Mouse (Mus musculus): Measurements from ENCODE around the gene Snx4. TPM values are rescaled to one million over a fixed set of nuclear protein-coding genes. Genes with fewer than 3 reads are reported as not detected.

Gene Snx4
- polyA plus RNA-seq, 1 experiment from 2014 or later: 82.8 TPM

DNA sequence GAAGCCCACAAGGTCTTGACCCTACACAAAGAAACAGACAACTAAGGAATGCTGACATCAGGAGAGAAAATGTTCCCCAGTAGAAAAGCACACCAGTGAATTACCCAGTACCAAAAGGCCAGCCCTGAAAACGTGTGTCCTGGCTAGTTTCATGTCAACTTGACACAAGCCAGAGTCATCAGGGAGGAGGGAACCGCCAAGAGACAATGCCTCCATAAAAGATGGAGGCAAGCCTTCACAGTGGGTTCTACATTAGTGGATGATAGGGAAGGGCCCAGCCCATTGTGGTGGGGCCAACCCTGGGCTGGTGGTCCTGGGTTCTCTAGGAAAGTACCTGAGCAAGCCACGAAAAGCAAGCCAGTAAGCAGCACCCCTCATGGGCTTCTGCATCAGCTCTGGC is 95.1 kb downstream of the Snx4 start:
- H3K27ac ChIP-seq: no peak overlapping the region
- no peaks in the 10 kb centered on the region for H3K9me3 ChIP-seq (replicated peaks)
- H3K36me3 ChIP-seq: no peaks in the 10 kb centered on the region
- 51% methylated on average over 3 of the region's 3 CpGs for WGBS
- ATAC-seq (replicated peaks; ENCODE audit: low FRiP score): no peak
- H3K27me3 ChIP-seq: no peaks in the 10 kb centered on the region
- no peak overlapping the region for H3K4me2 ChIP-seq
- no peak overlapping the region for H3K9ac ChIP-seq
- H3K4me1 ChIP-seq: peaks cover 14% of the 10 kb centered on the region
- H3K4me3 ChIP-seq (replicated peaks): no peak overlapping the region

DNA sequence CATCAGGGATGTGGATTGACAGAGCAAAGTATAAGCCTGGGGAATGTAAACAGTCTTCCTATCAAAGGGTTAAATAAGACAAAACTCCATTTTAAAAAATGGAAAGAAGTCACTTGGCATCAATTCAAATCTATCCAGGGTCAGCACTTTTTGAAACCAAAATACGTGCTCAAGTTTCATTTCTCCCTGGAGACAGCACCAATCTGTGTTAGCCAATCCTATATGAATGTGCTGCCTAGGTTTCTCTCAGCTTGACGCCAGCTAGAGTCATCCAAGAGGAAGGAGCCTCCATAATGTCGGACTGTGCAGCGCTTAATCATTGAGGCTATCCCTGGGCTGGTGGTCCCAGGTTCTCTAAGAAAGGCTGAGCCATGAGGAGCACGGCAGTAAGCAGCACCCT is 95.9 kb downstream of the Snx4 start:
- H3K27me3 ChIP-seq: no peaks in the 10 kb centered on the region
- 0 out of 2 replicates have a peak overlapping the region, but pooled peaks have one; percentile 37 for H3K27ac ChIP-seq
- WGBS: 50% methylated on average over 5 of the region's 5 CpGs
- no peak overlapping the region for H3K4me2 ChIP-seq
- no peak for ATAC-seq (replicated peaks; ENCODE audit: low FRiP score)
- H3K9ac ChIP-seq: no peak overlapping the region
- no peaks in the 10 kb centered on the region for H3K36me3 ChIP-seq
- peaks cover 14% of the 10 kb centered on the region for H3K4me1 ChIP-seq
- H3K9me3 ChIP-seq (replicated peaks): no peaks in the 10 kb centered on the region
- no peak overlapping the region for H3K4me3 ChIP-seq (replicated peaks)

Other genes starting within 250 kb of the Snx4 start
- gene Iqcg, start 195.2 kb upstream of the Snx4 start, polyA plus RNA-seq (2015; fragmentation: Nextera tagmentation; extraction: Ambion mirVana): 3.9 and 4.2 TPM in 2 replicates
- gene Rpl35a, start 195.0 kb upstream of the Snx4 start, polyA plus RNA-seq (2015; fragmentation: Nextera tagmentation; extraction: Ambion mirVana): 999 and 1,117 TPM in 2 replicates
- 2.3 and 4.1 TPM in 2 replicates for gene Lmln, start 188.9 kb upstream of the Snx4 start, polyA plus RNA-seq (2015; fragmentation: Nextera tagmentation; extraction: Ambion mirVana)
- 17.2 and 18.9 TPM in 2 replicates for gene Osbpl11, start 66.4 kb upstream of the Snx4 start, polyA plus RNA-seq (2015; fragmentation: Nextera tagmentation; extraction: Ambion mirVana)
- 57.7 and 59.9 TPM in 2 replicates for gene Zfp148, start 129.4 kb downstream of the Snx4 start, polyA plus RNA-seq (2015; fragmentation: Nextera tagmentation; extraction: Ambion mirVana)

Data from kidney, embryonic 15.5 days (tissue).